Mouse (Mus musculus): ENCODE measurements around the gene Krt7. TPM values are rescaled to one million over a fixed set of nuclear protein-coding genes. Genes with fewer than 3 reads are reported as not detected.

The Krt7 gene
- total and polyA plus RNA-seq, 2 experiments from 2014 or later: 10.2 to 24.8 TPM

- H3K4me3 ChIP-seq (ENCODE audit: low read depth, low read length): no peak overlapping the region
- no peaks in the 10 kb centered on the region for H3K27me3 ChIP-seq (ENCODE audit: control insufficient read depth, insufficient read depth, low read length)
- peaks cover 65% of the 10 kb centered on the region for H3K4me1 ChIP-seq (ENCODE audit: control insufficient read depth, insufficient read depth)
- TF ChIP-seq CTCF (IDR thresholded peaks at IDR 0.05; ENCODE audit: low read depth) (no peak), EP300 (IDR thresholded peaks at IDR 0.05; ENCODE audit: low read depth) (no peak)
- H3K27ac ChIP-seq (ENCODE audit: low read depth): peak overlapping the region; percentile 86
- 0 out of 2 replicates have a peak overlapping the region, but pooled peaks have one; percentile 30 for H3K4me2 ChIP-seq (ENCODE audit: low read depth, low read length)
- ATAC-seq (ENCODE audit: insufficient read depth, low read depth): no peak
- DNase-seq (ENCODE audit: low spot score): no peak
- H3K9ac ChIP-seq (replicated peaks; ENCODE audit: low read depth, low read length): no peak overlapping the region; the same call in 1 of the 2 replicates
- 48% methylated on average over 11 of the region's 11 CpGs for WGBS
- H3K36me3 ChIP-seq (replicated peaks; ENCODE audit: control insufficient read depth, insufficient read depth, low read length): no peaks in the 10 kb centered on the region
- no peaks in the 10 kb centered on the region for H3K9me3 ChIP-seq (replicated peaks; ENCODE audit: control insufficient read depth, low read length)
These were observed 42.1 kb upstream of the Krt7 start for GRCm38 (mm10) chr15:101368502-101369381.

- Histone ChIP-seq H3K36me3 (replicated peaks; ENCODE audit: control insufficient read depth, insufficient read depth, low read length) (no peaks in the 10 kb centered on the region), H3K27ac (ENCODE audit: low read depth) (peak overlapping the region; percentile 86), H3K4me1 (ENCODE audit: control insufficient read depth, insufficient read depth) (peaks cover 65% of the 10 kb centered on the region), H3K4me3 (ENCODE audit: low read depth, low read length) (no peak overlapping the region), H3K9me3 (replicated peaks; ENCODE audit: control insufficient read depth, low read length) (no peaks in the 10 kb centered on the region), H3K27me3 (ENCODE audit: control insufficient read depth, insufficient read depth, low read length) (no peaks in the 10 kb centered on the region), H3K4me2 (ENCODE audit: low read depth, low read length) (peak overlapping the region; percentile 30), H3K9ac (replicated peaks; ENCODE audit: low read depth, low read length) (peak overlapping the region; percentile 18; the same call in 1 of the 2 replicates)
- DNase-seq (ENCODE audit: low spot score) (no peak), ATAC-seq (ENCODE audit: insufficient read depth, low read depth) (peak; percentile 15; the same call in 1 of the 2 replicates)
- no peak for TF ChIP-seq CTCF (IDR thresholded peaks at IDR 0.05; ENCODE audit: low read depth)
- no peak for TF ChIP-seq EP300 (IDR thresholded peaks at IDR 0.05; ENCODE audit: low read depth)
- WGBS: 36% methylated on average over 12 of the region's 12 CpGs
These were observed 41.3 kb upstream of the Krt7 start for GRCm38 (mm10) chr15:101369382-101370100.

GRCm38 (mm10) chr15:101370101-101370911 is 40.5 kb upstream of the Krt7 start, which contains the start of gene Krt80:
Gene Krt80, minus strand, starts transcription at chr15:101370162.
- peak; percentile 86 for ATAC-seq (ENCODE audit: insufficient read depth, low read depth)
- H3K4me1 ChIP-seq (ENCODE audit: control insufficient read depth, insufficient read depth): peaks cover 66% of the 10 kb centered on the region
- TF ChIP-seq EP300 (IDR thresholded peaks at IDR 0.05; ENCODE audit: low read depth) (peak; percentile 90), CTCF (IDR thresholded peaks at IDR 0.05; ENCODE audit: low read depth) (no peak)

GRCm38 (mm10) chr15:101371141-101371985 is 39.5 kb upstream of the Krt7 start:
- Histone ChIP-seq H3K27ac (ENCODE audit: low read depth) (peak overlapping the region; percentile 86), H3K4me2 (ENCODE audit: low read depth, low read length) (no peak overlapping the region), H3K4me3 (ENCODE audit: low read depth, low read length) (no peak overlapping the region), H3K4me1 (ENCODE audit: control insufficient read depth, insufficient read depth) (peaks cover 62% of the 10 kb centered on the region), H3K9me3 (replicated peaks; ENCODE audit: control insufficient read depth, low read length) (no peaks in the 10 kb centered on the region), H3K9ac (replicated peaks; ENCODE audit: low read depth, low read length) (no peak overlapping the region), H3K27me3 (ENCODE audit: control insufficient read depth, insufficient read depth, low read length) (no peaks in the 10 kb centered on the region), H3K36me3 (replicated peaks; ENCODE audit: control insufficient read depth, insufficient read depth, low read length) (no peaks in the 10 kb centered on the region)
- TF ChIP-seq EP300 (IDR thresholded peaks at IDR 0.05; ENCODE audit: low read depth) (no peak), CTCF (IDR thresholded peaks at IDR 0.05; ENCODE audit: low read depth) (no peak)
- 75% methylated on average over 15 of the region's 15 CpGs for WGBS
- ATAC-seq (ENCODE audit: insufficient read depth, low read depth) (no peak), DNase-seq (ENCODE audit: low spot score) (no peak)

More at GRCm38 (mm10) chr15:101370101-101370911, 40.5 kb upstream of the Krt7 start, which contains the start of gene Krt80:
- Histone ChIP-seq H3K9me3 (replicated peaks; ENCODE audit: control insufficient read depth, low read length) (no peaks in the 10 kb centered on the region), H3K27me3 (ENCODE audit: control insufficient read depth, insufficient read depth, low read length) (no peaks in the 10 kb centered on the region), H3K9ac (replicated peaks; ENCODE audit: low read depth, low read length) (peak within 1 kb of the TSS; percentile 18; the same call in 1 of the 2 replicates), H3K27ac (ENCODE audit: low read depth) (peak within 1 kb of the TSS; percentile 86), H3K4me3 (ENCODE audit: low read depth, low read length) (no peak within 1 kb of the TSS), H3K36me3 (replicated peaks; ENCODE audit: control insufficient read depth, insufficient read depth, low read length) (no peaks in the 10 kb centered on the region), H3K4me2 (ENCODE audit: low read depth, low read length) (peak within 1 kb of the TSS; percentile 30)
- peak; percentile 96 for DNase-seq (ENCODE audit: low spot score)
- WGBS: 18% methylated on average over 22 of the region's 22 CpGs
